Mouse (Mus musculus) thymus, postnatal 25 days (tissue): ENCODE data around the gene B430306N03Rik.
"Not testable (repeated sequence)": the region's sequence is repeated elsewhere in the genome, so short reads cannot be mapped to it uniquely, and the experiment has no call there.

Source experiments
- DNase-seq: peaks from one replicate; pipeline ENCODE4 v3.0.0; 2022

Gene B430306N03Rik

GRCm38 (mm10) chr17:48315905-48316579 lies at the start of gene B430306N03Rik:
TSS of gene B430306N03Rik (plus strand) at chr17:48316141.
- not testable (repeated sequence) for DNase-seq

DNA sequence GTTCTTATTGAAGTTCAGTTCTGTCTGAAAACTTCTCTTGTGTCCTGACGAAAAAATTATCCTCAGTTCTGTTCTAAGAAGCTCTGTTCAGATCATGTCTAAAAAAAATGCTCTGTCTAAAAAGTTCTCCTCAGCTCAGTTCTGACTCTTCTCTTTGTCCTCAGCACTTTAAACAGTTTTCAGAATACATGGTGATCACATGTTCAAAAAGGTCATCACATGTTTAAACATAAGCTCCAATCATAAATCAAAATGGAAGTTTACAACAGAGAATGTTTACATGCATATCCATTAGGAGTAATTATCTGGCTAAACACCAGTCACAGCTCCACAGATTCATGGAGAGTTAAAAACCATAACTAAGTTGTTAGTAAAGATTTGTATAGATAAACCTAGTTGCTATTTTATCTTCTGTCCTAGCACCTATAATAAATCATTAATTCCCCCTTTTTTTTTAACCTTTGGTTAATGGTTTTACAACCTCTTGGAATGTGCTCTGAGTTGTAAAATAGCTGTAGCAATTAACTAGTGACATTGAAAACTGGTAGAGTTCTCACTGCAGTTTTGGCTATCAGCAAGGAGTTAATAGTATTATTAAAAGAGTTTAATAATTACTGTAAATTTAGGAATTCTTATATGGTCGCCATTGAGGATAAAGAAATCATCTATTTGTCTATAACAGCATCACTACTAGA lies 49.2 kb upstream of the B430306N03Rik start:
- no peak for DNase-seq

DNA sequence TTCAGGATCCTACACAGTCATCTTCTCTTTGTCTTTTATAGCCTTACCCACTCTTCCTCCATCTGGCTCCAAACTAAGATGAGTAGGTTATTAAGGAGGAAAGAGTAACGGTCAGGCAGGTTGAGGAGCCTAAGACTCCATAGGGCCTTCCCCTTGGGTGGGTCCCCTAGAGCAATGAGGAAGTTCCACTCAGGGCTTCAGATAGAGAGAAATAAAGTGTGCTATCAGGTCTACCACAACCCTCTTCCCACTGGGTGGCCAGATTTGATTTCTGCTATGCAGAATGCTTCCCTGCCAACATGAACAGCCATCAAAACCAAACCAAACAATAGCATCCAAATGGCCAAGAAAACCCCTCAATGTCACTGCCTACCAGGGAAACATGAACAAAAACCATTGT lies 48.4 kb upstream of the B430306N03Rik start:
- DNase-seq, result no peak

GRCm38 (mm10) chr17:48268276-48268675 lies 47.7 kb upstream of the B430306N03Rik start:
- DNase-seq, result no peak

DNA sequence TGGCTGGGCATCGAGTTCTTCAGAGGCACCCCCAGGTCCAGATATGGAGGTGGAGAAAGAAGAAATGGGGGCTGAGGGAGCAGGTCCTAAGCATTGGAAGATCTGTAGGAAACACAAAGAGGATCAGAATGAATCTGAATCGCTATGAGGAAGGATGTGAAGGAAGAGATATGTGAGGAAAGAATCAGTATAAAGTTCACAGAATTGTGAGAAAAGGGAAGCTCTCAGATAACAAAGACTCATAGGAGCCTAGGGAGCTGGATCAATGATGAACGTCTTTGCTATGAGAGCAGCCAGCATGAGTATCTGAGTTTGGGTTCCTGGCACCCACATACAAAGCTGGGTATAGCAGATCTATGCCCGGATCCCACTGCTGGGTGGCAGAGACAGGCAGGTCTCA lies 46.1 kb upstream of the B430306N03Rik start:
- DNase-seq, result no peak

DNA sequence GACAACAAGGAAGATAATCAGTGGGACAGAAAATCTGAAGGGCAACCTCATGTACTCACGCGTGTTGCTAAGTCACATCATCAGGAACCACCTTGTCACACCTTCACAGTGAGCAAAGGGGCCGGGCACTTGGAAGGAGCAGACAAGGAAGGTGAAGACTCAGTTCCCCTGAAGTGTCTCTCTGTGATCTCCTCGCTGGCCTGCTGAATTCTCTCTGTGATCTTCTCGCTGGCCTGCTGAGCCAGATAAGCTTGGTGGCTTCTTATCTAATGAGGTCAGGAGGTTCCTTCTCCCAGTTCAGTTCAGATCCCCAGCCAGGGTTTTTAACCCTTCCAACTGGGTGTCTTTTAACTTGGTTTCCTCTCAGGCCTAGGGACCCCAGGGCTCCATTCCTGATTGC lies 43.8 kb upstream of the B430306N03Rik start:
- DNase-seq, result no peak

- no peak for DNase-seq
These were observed 43.3 kb upstream of the B430306N03Rik start for GRCm38 (mm10) chr17:48272598-48272997.

DNA sequence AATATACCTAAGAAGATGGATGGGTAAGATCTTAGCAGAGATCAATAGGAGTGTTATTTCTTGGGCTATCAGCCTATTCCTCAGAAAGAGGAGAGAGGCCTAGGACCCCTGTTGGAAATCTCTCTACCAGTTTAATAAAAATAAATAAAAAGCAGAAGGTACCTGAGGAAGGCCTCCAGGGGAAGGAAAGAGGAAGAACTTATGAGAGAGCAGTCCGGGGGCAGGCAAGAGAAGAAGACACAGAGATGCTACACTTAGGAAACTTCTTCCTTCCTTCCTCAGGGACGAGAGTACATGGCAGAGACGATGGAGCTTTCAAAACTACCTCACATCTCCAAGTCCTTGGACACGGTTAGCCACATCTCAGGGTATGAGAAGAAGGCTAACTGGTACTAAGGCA lies 41.8 kb upstream of the B430306N03Rik start:
- no peak for DNase-seq

DNA sequence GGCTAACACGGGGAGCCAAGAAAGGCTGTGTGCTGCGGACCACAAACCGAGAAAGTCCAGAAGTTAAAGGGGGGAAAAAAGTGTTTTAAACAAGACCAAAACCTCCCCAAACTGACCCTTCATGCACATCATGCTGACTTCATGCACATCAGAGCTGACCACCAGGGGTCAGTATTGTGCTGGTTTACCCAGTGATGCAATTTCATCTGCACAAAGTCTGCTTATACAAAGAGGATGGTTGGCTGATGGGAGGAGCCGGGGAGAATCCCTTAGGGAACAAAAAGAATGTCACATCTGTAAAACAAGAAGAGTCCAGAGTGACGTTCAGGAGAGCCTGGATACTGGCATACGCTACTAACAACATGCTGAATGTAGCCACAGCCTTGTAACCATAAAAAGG lies 41.1 kb upstream of the B430306N03Rik start:
- DNase-seq, result peak; percentile 80

DNA sequence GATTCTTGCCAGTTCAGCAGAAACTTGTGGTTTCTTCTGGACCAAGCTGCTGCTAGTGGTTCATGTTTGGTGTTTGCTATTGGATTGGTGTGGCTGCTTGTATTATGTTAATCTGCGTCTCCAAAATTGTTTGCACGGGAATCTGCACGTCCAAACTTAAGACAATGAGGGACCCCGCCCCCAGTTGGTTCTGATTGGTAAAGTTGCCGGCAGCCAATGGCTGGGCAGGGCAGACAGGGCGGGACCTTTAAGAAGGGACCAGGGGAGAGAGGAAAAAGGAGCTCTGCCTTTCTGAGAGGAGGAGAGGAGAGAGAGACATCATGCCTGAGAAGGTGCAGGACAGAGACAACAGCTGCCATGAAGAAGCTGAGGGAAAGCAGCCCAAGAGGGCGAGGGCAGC lies 40.2 kb upstream of the B430306N03Rik start:
- no peak for DNase-seq

- no peak for DNase-seq
These were observed 37.6 kb upstream of the B430306N03Rik start for GRCm38 (mm10) chr17:48278381-48278780.

DNA sequence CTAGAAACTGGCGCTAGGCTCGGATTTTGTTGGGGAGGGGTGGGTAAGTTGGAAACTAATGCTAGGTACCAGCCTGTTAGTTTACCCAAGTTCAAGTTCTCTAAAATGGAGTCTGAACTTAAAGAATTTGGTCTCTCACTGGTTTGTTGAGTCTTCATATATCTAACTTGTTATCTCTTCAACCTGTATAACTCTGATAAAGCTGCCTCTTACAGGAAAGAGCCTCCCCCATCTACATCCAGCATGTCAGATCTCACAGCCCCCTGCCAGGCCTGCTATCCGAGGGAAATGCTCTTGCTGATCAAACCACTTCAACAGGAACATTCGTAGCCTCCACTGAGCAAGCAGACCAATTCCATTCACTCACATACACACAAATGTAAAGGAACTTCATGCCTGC lies 36.9 kb upstream of the B430306N03Rik start:
- DNase-seq, result no peak

DNA sequence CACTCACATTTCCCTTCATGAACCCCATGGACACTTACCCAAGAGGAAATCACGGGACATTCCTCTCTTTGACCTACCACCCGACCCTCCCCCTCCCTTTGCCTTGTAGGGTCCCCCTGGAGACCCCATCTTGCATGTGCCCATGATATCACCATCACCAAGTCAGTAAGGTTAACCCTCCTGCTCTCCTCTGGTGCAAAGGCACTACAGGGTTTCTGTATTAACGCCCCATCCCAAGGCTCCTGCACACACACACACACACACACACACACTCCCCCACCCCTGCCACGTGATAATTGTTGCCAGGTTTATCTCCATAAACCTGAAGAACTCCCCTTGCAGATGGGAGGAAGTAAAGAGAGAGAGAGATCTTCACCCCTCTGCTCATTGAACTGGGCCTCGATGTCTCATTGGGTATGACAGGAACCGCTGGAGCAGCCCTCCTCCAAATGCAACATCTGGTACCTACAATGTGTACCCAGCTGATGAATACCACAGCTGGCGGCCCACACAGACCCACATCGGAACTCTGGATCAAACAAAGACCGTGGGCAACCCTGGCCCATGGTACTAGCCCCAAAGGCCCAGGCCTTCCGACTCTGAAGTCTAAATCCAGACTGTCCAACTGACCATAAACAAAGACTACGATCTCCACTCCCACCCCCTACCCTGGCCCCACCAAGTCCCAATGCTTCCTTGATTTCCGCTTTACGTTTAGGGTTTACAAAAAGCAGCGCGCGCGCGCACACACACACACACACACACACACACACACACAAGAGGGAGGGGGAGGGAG lies 34.8 kb upstream of the B430306N03Rik start:
- DNase-seq, result no peak

DNA sequence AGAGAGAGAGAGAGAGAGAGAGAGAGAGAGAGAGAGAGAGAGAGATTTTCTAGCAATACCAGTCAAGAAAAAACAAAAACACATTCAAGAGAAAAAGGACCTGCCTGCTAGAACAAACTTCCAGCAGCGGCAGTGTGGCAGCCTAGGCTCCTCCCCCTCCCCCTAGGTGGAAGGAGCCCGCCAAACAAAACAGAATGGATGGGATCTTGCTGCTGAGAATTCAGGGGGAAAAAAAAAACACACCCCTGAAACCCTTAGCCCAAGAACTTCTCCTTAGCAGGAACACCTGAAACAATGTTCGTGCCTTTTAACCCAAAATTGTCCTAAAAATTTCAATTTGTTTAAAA lies 34.2 kb upstream of the B430306N03Rik start:
- DNase-seq, result peak; percentile 38

DNA sequence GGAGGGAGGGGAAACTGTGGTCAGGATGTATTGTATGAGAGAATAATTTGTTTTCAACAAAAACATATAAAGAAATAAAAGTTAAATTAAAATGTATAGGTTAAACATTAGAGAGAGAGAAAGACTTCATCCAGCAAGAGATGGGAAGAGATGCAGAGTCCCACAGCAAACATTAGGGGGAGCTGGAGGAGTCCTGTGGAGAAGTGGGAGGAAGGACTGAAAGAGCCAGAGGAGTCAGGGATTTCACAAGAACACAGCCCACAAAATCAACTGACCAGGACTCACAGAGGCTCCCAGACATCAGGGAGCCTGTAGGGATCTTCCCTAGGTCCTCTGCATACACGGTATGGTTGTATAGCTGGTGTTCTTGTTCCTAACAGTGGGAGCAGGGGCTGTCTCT lies 29.2 kb upstream of the B430306N03Rik start:
- DNase-seq, result no peak

GRCm38 (mm10) chr17:48287276-48287675 lies 28.7 kb upstream of the B430306N03Rik start:
- DNase-seq, result peak; percentile 52

DNA sequence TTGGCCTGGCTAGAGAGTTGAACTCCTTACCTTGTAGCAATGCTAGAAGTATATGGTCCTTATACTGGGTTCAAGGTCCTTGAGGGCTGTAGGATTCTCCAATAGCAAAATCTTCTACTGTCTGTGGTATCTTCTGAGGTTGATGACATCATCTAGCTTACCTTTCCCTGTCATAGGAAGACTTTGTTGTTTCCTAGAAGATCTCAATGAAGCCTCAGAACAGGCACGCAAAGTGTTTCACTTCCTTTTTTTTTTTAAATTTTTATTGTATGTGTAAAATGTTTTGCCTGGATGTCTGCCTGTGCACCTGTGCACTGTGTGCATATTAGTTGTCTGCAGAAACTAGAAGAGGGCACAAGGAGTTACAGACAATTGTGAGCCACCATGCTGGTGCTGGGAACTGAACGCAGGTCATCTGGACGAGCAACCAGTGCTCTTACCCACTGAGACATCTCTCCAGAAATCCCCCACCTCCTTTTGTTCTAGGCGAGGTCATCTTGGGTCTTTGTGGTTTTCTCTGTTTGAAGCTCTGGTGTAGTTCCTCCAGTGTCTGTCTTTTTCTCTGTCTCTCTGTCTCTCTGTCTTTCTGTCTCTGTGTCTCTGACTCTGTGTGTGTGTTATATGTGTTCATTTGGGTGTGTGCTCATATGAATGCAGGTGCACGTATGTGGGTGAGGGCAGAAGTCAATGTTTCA lies 22.3 kb upstream of the B430306N03Rik start:
- no peak for DNase-seq

DNA sequence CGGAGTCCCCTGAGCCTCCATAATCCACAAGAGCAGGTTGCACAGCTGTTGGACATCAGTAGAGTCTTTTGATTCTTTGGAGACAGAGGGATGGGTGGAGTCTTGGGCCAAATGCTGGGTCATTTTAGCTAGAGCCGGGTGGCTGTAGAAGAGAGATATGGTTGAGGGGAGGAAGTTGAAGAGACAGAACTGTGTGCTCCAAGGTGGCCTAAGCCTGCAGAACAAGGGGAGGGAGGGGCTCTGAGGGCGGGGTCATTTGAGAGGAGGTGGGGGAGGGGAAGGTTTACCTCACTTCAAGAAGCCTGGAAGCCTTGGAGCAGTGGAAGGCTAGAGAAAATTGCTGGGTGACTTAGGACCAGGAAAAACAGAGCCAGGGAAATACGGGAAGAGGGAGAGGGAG lies 16.7 kb upstream of the B430306N03Rik start, which contains the start of gene Treml2:
TSS of gene Treml2 (plus strand) at position 296 of the 400 bp plus-strand sequence.
- no peak for DNase-seq

DNA sequence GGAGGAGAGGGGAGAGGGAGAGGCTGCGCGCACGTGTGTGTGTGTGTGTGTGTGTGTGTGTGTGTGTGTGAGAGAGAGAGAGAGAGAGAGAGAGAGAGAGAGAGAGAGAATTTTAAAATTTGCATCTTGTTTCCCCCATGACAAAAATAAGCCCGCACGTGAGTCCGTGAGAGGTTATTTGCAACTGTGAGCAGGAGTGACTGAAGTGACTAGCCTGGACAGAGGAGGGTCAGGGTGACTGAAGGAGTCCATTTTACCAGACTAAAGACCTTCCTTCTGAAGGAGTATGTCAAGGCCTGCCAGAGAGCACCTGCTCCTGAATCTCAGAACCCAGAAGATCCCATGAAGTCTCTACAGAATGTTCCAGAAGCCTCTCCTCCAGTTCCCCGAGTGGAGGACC lies 16.2 kb upstream of the B430306N03Rik start:
- peak; percentile 25 for DNase-seq

- peak; percentile 85 for DNase-seq
These were observed 15.7 kb upstream of the B430306N03Rik start for GRCm38 (mm10) chr17:48300199-48300598.

DNA sequence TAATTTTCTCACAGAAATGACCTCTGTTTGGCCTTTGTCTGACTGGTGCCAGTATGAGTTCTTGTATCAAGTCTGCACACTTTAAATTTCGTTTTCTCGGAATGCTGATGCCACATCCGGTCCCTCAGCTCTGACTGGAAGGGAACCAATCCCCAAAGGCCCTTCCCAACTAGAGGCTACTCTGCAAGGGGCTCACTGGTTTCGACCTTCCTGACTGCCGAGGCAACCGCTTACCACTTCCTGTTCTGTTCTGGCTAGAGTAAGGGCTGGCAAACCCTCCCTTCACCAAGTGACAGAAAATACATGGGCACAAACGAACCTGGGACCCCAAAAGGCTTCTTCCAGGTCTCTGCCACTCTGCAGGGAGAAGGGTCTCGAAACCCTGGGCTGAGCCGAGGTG lies 15.1 kb upstream of the B430306N03Rik start:
- DNase-seq, result peak; percentile 76

- DNase-seq, result no peak
These were observed 14.1 kb upstream of the B430306N03Rik start for GRCm38 (mm10) chr17:48301792-48302191.

DNA sequence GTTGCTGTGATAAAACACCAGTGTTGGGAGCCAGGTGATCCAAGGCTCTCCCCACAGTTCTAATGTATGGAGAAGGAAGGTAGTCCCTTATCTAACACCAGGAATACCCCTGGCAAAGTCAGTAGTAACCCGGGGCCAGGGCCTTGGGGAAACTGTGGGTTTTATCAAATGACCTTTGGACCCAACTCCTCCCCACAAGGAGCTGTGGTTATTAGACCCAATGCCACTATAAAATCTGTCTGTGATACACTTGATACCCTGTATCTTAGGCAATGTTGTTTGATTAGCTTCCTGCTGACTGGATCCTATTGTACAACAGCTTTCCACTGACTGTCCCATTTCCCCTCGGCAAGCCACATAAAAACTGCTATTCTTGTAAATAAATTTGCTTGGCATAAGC lies 3.8 kb upstream of the B430306N03Rik start:
- DNase-seq, result no peak
